Mouse (Mus musculus): ENCODE measurements around the gene Lrmp. TPM values are rescaled to one million over a fixed set of nuclear protein-coding genes. Genes with fewer than 3 reads are reported as not detected.

Lrmp gene
- total and polyA plus RNA-seq, 3 experiments = 92.3 to 163 (median 155) TPM

- Histone ChIP-seq H3K4me2 (ENCODE audit: insufficient read depth, low read depth, poor library complexity, severe bottlenecking) (no peak overlapping the region), H3K79me2 (replicated peaks; ENCODE audit: control insufficient read depth, extremely low read depth, insufficient read depth, poor library complexity, severe bottlenecking) (no peaks in the 10 kb centered on the region), H3K9me3 (replicated peaks; ENCODE audit: low read length) (no peaks in the 10 kb centered on the region), H3K27me3 (replicated peaks) (peaks cover 3% of the 10 kb centered on the region), H3K36me3 (replicated peaks in 1 of 2; ENCODE audit: control insufficient read depth in 1 of 2, insufficient read depth in 1 of 2, low read length in 1 of 2) (no peaks in the 10 kb centered on the region), H3K4me3 (replicated peaks in 1 of 3; ENCODE audit: low read depth in 2 of 3, low read length in 2 of 3, poor library complexity in 1 of 3) (no peak overlapping the region), H3K9ac (ENCODE audit: insufficient read depth, low read depth) (no peak overlapping the region), H3K4me1 (ENCODE audit: control insufficient read depth in 1 of 2, insufficient read depth in 2 of 2) (no peaks in the 10 kb centered on the region; a peak in 1 of 4 replicates), H3K27ac (ENCODE audit: insufficient read depth, low read depth) (no peak overlapping the region)
- dilution Hi-C loops (cut with MboI; ENCODE audit: extremely low pct_ligation_motif_present, extremely low pct_unique_long_range_greater_than_20kb, low sequenced_read_pairs) = no loop called here
- in situ Hi-C loops (cut with MboI; ENCODE audit: low pct_ligation_motif_present, low pct_unique_long_range_greater_than_20kb, low sequenced_read_pairs) = no loop called here
- no peak for DNase-seq (ENCODE audit: extremely low read depth)
- TF ChIP-seq USF2 (conservative IDR thresholded peaks at IDR 0.05; ENCODE audit: low read depth, low read length) (no peak), SIN3A (IDR thresholded peaks at IDR 0.05; ENCODE audit: low read length) (no peak), ZC3H11A (IDR thresholded peaks at IDR 0.05; ENCODE audit: low read depth, low read length) (no peak), MYC (IDR thresholded peaks at IDR 0.05; ENCODE audit: low read depth, low read length) (no peak), PAX5 (IDR thresholded peaks at IDR 0.05; ENCODE audit: low read length) (no peak), GABPA (IDR thresholded peaks at IDR 0.05; ENCODE audit: insufficient replicate concordance, low read depth, low read length) (no peak), ZNF384 (IDR thresholded peaks at IDR 0.05; ENCODE audit: low read depth, low read length) (no peak), RAD21 (IDR thresholded peaks at IDR 0.05; ENCODE audit: low read depth, low read length) (no peak), SMC3 (IDR thresholded peaks at IDR 0.05; ENCODE audit: low read depth, low read length) (no peak), BHLHE40 (IDR thresholded peaks at IDR 0.05; ENCODE audit: low read depth, low read length) (no peak)
Measured at GRCm38 (mm10) chr6:145204440-145204839, 89.0 kb downstream of the Lrmp start.

GRCm38 (mm10) chr6:145205142-145205541 lies 89.7 kb downstream of the Lrmp start:
- H3K79me2 ChIP-seq (replicated peaks; ENCODE audit: control insufficient read depth, extremely low read depth, insufficient read depth, poor library complexity, severe bottlenecking) = no peaks in the 10 kb centered on the region
- no peaks in the 10 kb centered on the region for H3K9me3 ChIP-seq (replicated peaks; ENCODE audit: low read length)
- TF ChIP-seq EP300 (IDR thresholded peaks at IDR 0.05; ENCODE audit: low read length) (no peak), ZMIZ1 (IDR thresholded peaks at IDR 0.05; ENCODE audit: low read depth, low read length) (no peak), KAT2A (IDR thresholded peaks at IDR 0.05; ENCODE audit: insufficient replicate concordance, low read length) (no peak), TBP (conservative IDR thresholded peaks at IDR 0.05; ENCODE audit: low read depth, low read length) (no peak), POLR2AphosphoS2 (IDR thresholded peaks at IDR 0.05; ENCODE audit: low read depth, low read length) (no peak), CHD1 (IDR thresholded peaks at IDR 0.05; ENCODE audit: low read depth, low read length) (no peak), USF1 (IDR thresholded peaks at IDR 0.05; ENCODE audit: low read depth, low read length) (no peak), NELFE (IDR thresholded peaks at IDR 0.05; ENCODE audit: low read depth, low read length) (no peak), USF2 (conservative IDR thresholded peaks at IDR 0.05; ENCODE audit: low read depth, low read length) (no peak), PAX5 (IDR thresholded peaks at IDR 0.05; ENCODE audit: low read length) (no peak), MXI1 (IDR thresholded peaks at IDR 0.05; ENCODE audit: low read depth, low read length) (no peak), MAZ (IDR thresholded peaks at IDR 0.05; ENCODE audit: low read depth, low read length) (no peak), ZNF384 (IDR thresholded peaks at IDR 0.05; ENCODE audit: low read depth, low read length) (no peak), JUND (conservative IDR thresholded peaks at IDR 0.05; ENCODE audit: low read depth, low read length) (no peak), MAFK (IDR thresholded peaks at IDR 0.05; ENCODE audit: insufficient replicate concordance, low read length) (no peak), HCFC1 (IDR thresholded peaks at IDR 0.05; ENCODE audit: low read depth, low read length) (no peak)
- H3K27me3 ChIP-seq (replicated peaks) = peaks cover 3% of the 10 kb centered on the region
- peaks cover 0 to 4% of the 10 kb centered on the region in 2 experiments; a peak in 3 of 4 replicates for H3K4me1 ChIP-seq (ENCODE audit: control insufficient read depth in 1 of 2, insufficient read depth in 2 of 2)
- H3K36me3 ChIP-seq (replicated peaks in 1 of 2; ENCODE audit: control insufficient read depth in 1 of 2, insufficient read depth in 1 of 2, low read length in 1 of 2) = no peaks in the 10 kb centered on the region
- in situ Hi-C loops (cut with MboI; ENCODE audit: low pct_ligation_motif_present, low pct_unique_long_range_greater_than_20kb, low sequenced_read_pairs) (no loop called here), dilution Hi-C loops (cut with MboI; ENCODE audit: extremely low pct_ligation_motif_present, extremely low pct_unique_long_range_greater_than_20kb, low sequenced_read_pairs) (no loop called here)
- no peak overlapping the region for H3K9ac ChIP-seq (ENCODE audit: insufficient read depth, low read depth)
- H3K4me2 ChIP-seq (ENCODE audit: insufficient read depth, low read depth, poor library complexity, severe bottlenecking) = no peak overlapping the region
- no peak overlapping the region for H3K4me3 ChIP-seq (replicated peaks in 1 of 3; ENCODE audit: low read depth in 2 of 3, low read length in 2 of 3, poor library complexity in 1 of 3)
- no peak for DNase-seq (ENCODE audit: extremely low read depth)
- H3K27ac ChIP-seq (ENCODE audit: insufficient read depth, low read depth) = no peak overlapping the region

Data from CH12.LX (cell line).